Mouse (Mus musculus) liver, postnatal 0 days (tissue): ENCODE measurements around the gene Pgap2.

ENCODE experiments used
- CTCF ChIP-seq: sonication (generic); IDR thresholded peaks from 2 replicates; pipeline ENCODE4 v1.5.1; 2016; ENCODE audit warnings: antibody characterized with exemption, low read depth
- EP300 ChIP-seq: IDR thresholded peaks from 2 replicates; pipeline ENCODE4 v1.6.1; 2016; ENCODE audit warnings: antibody characterized with exemption, low read depth, mild to moderate bottlenecking

- no peak for TF ChIP-seq CTCF
- TF ChIP-seq EP300: no peak
These were observed 50.5 kb downstream of the Pgap2 start for GRCm38 (mm10) chr7:102260518-102260917.
